Mouse (Mus musculus) right cerebral cortex, postnatal 4 days (tissue): Measurements from ENCODE around the gene 4933428G20Rik.

Source experiments
- DNase-seq: peaks from one replicate; pipeline ENCODE4 v3.0.0-alpha.2; 2022

Gene 4933428G20Rik

GRCm38 (mm10) chr11:97499865-97500719, at the start of gene 4933428G20Rik:
TSS of gene 4933428G20Rik (minus strand) at chr11:97500340.
- no peak for DNase-seq

GRCm38 (mm10) chr11:97548757-97549156, 48.6 kb upstream of the 4933428G20Rik start:
- DNase-seq, result no peak

GRCm38 (mm10) chr11:97547957-97548706, 48.0 kb upstream of the 4933428G20Rik start:
- no peak for DNase-seq

- DNase-seq, result peak; percentile 61
Measured at GRCm38 (mm10) chr11:97546804-97547411, 46.8 kb upstream of the 4933428G20Rik start.

GRCm38 (mm10) chr11:97545808-97546560, 45.8 kb upstream of the 4933428G20Rik start:
- DNase-seq, result no peak

GRCm38 (mm10) chr11:97543883-97544282, 43.7 kb upstream of the 4933428G20Rik start:
- DNase-seq, result no peak

- peak; percentile 68 for DNase-seq
Measured at GRCm38 (mm10) chr11:97543181-97543733, 43.1 kb upstream of the 4933428G20Rik start.

GRCm38 (mm10) chr11:97542171-97543150, 42.3 kb upstream of the 4933428G20Rik start:
- no peak for DNase-seq

- DNase-seq, result peak; percentile 65
Measured at GRCm38 (mm10) chr11:97540604-97541003, 40.5 kb upstream of the 4933428G20Rik start.

GRCm38 (mm10) chr11:97540136-97540535, 40.0 kb upstream of the 4933428G20Rik start:
- DNase-seq, result no peak

GRCm38 (mm10) chr11:97539622-97540021, 39.5 kb upstream of the 4933428G20Rik start:
- DNase-seq, result no peak

- no peak for DNase-seq
Measured at GRCm38 (mm10) chr11:97537580-97538089, 37.5 kb upstream of the 4933428G20Rik start.

GRCm38 (mm10) chr11:97536835-97537579, 36.9 kb upstream of the 4933428G20Rik start:
- peak; percentile 45 for DNase-seq

GRCm38 (mm10) chr11:97536083-97536747, 36.1 kb upstream of the 4933428G20Rik start:
- DNase-seq, result no peak

GRCm38 (mm10) chr11:97535660-97536059, 35.5 kb upstream of the 4933428G20Rik start:
- DNase-seq, result no peak

- no peak for DNase-seq
Measured at GRCm38 (mm10) chr11:97535308-97535630, 35.1 kb upstream of the 4933428G20Rik start.

GRCm38 (mm10) chr11:97534442-97535307, 34.5 kb upstream of the 4933428G20Rik start:
- no peak for DNase-seq

GRCm38 (mm10) chr11:97533653-97534052, 33.5 kb upstream of the 4933428G20Rik start:
- no peak for DNase-seq
